Mouse (Mus musculus): ENCODE results near the gene Krt28.
A peak's percentile ranks its signal among the peaks of the same experiment; 100 is the strongest.

Krt28 gene

GRCm38 (mm10) chr11:99374803-99375202 lies at the start of gene Krt28:
TSS of gene Krt28 (minus strand) at chr11:99374903.
- DNase-seq (ENCODE audit: low spot score) = no peak

- no peak for DNase-seq (ENCODE audit: low spot score)
Observed at GRCm38 (mm10) chr11:99422159-99422558, 47.5 kb upstream of the Krt28 start, which contains the start of gene Krt12. TSS of gene Krt12 (minus strand) at chr11:99422259.

GRCm38 (mm10) chr11:99420586-99420985 lies 45.9 kb upstream of the Krt28 start:
- DNase-seq (ENCODE audit: low spot score) = no peak

GRCm38 (mm10) chr11:99417819-99418218 lies 43.1 kb upstream of the Krt28 start:
- DNase-seq (ENCODE audit: low spot score) = no peak

GRCm38 (mm10) chr11:99416902-99417301 lies 42.2 kb upstream of the Krt28 start:
- DNase-seq (ENCODE audit: low spot score) = peak; percentile 26

- DNase-seq (ENCODE audit: low spot score) = no peak
Observed at GRCm38 (mm10) chr11:99414463-99415147, 39.9 kb upstream of the Krt28 start.

- DNase-seq (ENCODE audit: low spot score) = peak; percentile 77
Observed at GRCm38 (mm10) chr11:99413247-99413646, 38.5 kb upstream of the Krt28 start.

GRCm38 (mm10) chr11:99406186-99406585 lies 31.5 kb upstream of the Krt28 start:
- no peak for DNase-seq (ENCODE audit: low spot score)

GRCm38 (mm10) chr11:99399956-99400549 lies 25.4 kb upstream of the Krt28 start:
- DNase-seq (ENCODE audit: low spot score) = no peak

GRCm38 (mm10) chr11:99398832-99399231 lies 24.1 kb upstream of the Krt28 start:
- DNase-seq (ENCODE audit: low spot score) = no peak

- no peak for DNase-seq (ENCODE audit: low spot score)
Observed at GRCm38 (mm10) chr11:99398084-99398483, 23.4 kb upstream of the Krt28 start.

- no peak for DNase-seq (ENCODE audit: low spot score)
Observed at GRCm38 (mm10) chr11:99396661-99397060, 22.0 kb upstream of the Krt28 start.

- DNase-seq (ENCODE audit: low spot score) = peak; percentile 29
Observed at GRCm38 (mm10) chr11:99396034-99396433, 21.3 kb upstream of the Krt28 start.

GRCm38 (mm10) chr11:99392492-99392891 lies 17.8 kb upstream of the Krt28 start:
- no peak for DNase-seq (ENCODE audit: low spot score)

GRCm38 (mm10) chr11:99391375-99391774 lies 16.7 kb upstream of the Krt28 start:
- no peak for DNase-seq (ENCODE audit: low spot score)

- DNase-seq (ENCODE audit: low spot score) = no peak
Observed at GRCm38 (mm10) chr11:99390866-99391265, 16.2 kb upstream of the Krt28 start.

- DNase-seq (ENCODE audit: low spot score) = no peak
Observed at GRCm38 (mm10) chr11:99389264-99389663, 14.6 kb upstream of the Krt28 start, which contains the start of gene Krt10. TSS of gene Krt10 (minus strand) at chr11:99389364.

- DNase-seq (ENCODE audit: low spot score) = no peak
Observed at GRCm38 (mm10) chr11:99388661-99389060, 14.0 kb upstream of the Krt28 start.

GRCm38 (mm10) chr11:99385813-99386721 lies 11.4 kb upstream of the Krt28 start:
- DNase-seq (ENCODE audit: low spot score) = peak; percentile 90

- peak; percentile 83 for DNase-seq (ENCODE audit: low spot score)
Observed at GRCm38 (mm10) chr11:99379568-99379967, 4.9 kb upstream of the Krt28 start.

GRCm38 (mm10) chr11:99369853-99370451 lies 4.8 kb downstream of the Krt28 start:
- DNase-seq (ENCODE audit: low spot score) = peak; percentile 55

- DNase-seq (ENCODE audit: low spot score) = peak; percentile 66
Observed at GRCm38 (mm10) chr11:99369229-99369628, 5.5 kb downstream of the Krt28 start.
